Mouse (Mus musculus) frontal cortex, postnatal 10 days (tissue): Measurements from ENCODE around the gene Golga4.

Experiments used
- DNase-seq, 2 experiments: peaks; one replicate each; pipeline ENCODE4 v3.0.0; 2022; ENCODE audit warnings: low spot score in 2 of 2, mixed read lengths in 1 of 2

The Golga4 gene

GRCm38 (mm10) chr9:118622376-118623166 is 116.5 kb downstream of the Golga4 start:
- DNase-seq = peak in 1 of 2 experiments; percentile 35

GRCm38 (mm10) chr9:118623483-118623882 is 117.4 kb downstream of the Golga4 start:
- no peak for DNase-seq

- no peak for DNase-seq
These were observed 118.1 kb downstream of the Golga4 start for GRCm38 (mm10) chr9:118624146-118624545.

GRCm38 (mm10) chr9:118629763-118630379 is 123.8 kb downstream of the Golga4 start:
- no peak for DNase-seq
